Mouse (Mus musculus) embryonic facial prominence, embryonic 15.5 days (tissue): ENCODE measurements at regions not wholly inside any gene's neighbourhood (a gene's known extent, or its start where the extent isn't known, plus 50 kb on each side); places are given as distances from the start of the nearest gene placed in this dataset.

Experiments
- ATAC-seq: fragments of 200-750 bp; cut with Nextera tagmentation; 2 replicates; pipeline ENCODE4 v1.8.0; 2017; ENCODE audit warnings: low read depth, moderate TSS enrichment; ENCODE audit not compliant: insufficient number of reproducible peaks, low FRiP score, low TSS enrichment
- H3K27ac ChIP-seq: fragments of 300-500 bp; sonication (generic); replicated peaks from 2 replicates; pipeline ENCODE4 v1.5.1; 2015; ENCODE audit warnings: mild to moderate bottlenecking, inconsistent platforms
- H3K27me3 ChIP-seq: fragments of 300-500 bp; sonication (generic); 2 replicates; pipeline ENCODE4 v1.6.1; 2015; ENCODE audit warnings: inconsistent platforms
- H3K36me3 ChIP-seq: fragments of 300-500 bp; sonication (generic); 2 replicates; pipeline ENCODE4 v1.6.1; 2015; ENCODE audit warnings: mild to moderate bottlenecking, inconsistent platforms
- H3K4me1 ChIP-seq: fragments of 300-500 bp; sonication (generic); 2 replicates; pipeline ENCODE4 v1.6.1; 2015; ENCODE audit warnings: inconsistent platforms
- H3K4me2 ChIP-seq: fragments of 300-500 bp; sonication (generic); replicated peaks from 2 replicates; pipeline ENCODE4 v1.6.1; 2015; ENCODE audit warnings: mild to moderate bottlenecking, inconsistent platforms
- H3K4me3 ChIP-seq: fragments of 300-500 bp; sonication (generic); replicated peaks from 2 replicates; pipeline ENCODE4 v1.5.1; 2015; ENCODE audit warnings: mild to moderate bottlenecking, inconsistent platforms
- H3K9ac ChIP-seq: fragments of 300-500 bp; sonication (generic); 2 replicates; pipeline ENCODE4 v1.6.1; 2015; ENCODE audit warnings: inconsistent platforms
- H3K9me3 ChIP-seq: fragments of 300-500 bp; sonication (generic); replicated peaks from 2 replicates; pipeline ENCODE4 v1.6.1; 2016; ENCODE audit warnings: inconsistent platforms
- WGBS: fragments of 180-500 bp; shearing (Covaris S2); methylation state at CpG from one replicate; pipeline ENCODE4 v1.1.7; 2015; 5-methylcytosine and 5-hydroxymethylcytosine counted together

DNA sequence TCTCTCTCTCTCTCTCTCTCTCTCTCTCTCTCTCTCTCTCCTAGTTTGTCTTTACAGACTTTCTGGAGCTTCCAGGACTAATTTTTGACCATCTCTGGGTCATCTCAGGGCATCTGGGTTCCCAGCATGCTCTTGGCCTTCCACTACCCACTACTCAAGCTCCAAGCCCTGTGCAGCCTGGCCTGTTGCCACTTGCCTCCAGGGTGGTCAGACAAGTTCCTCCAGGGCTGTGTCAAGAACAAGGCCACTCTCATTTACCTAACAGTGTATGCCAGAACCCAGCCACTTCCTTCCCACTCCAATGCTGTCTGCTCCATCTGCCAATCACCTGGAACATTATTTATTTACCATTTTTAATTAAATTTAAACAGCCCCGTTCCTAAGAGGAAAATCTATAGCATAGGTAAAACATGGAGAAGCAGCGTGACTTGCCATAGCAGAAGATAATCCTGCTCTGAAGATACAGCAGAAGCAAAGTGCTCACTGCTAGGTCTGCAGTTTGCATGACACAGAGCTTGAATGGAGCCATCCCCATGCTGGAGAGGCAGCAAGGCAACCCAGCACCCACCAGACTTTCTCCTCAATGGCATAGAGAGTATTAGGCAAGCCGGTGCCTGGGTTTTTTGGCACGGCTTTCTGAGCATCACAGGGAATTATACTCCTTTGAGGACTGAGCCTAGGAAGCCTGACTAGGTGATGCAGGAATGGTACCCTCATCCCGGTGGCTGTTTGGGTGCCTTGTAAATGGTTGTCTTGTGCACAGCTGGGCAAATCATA lies 54.0 kb downstream of the Foxi1 start:
- no peak overlapping the region for H3K4me2 ChIP-seq
- H3K4me1 ChIP-seq: no peaks in the 10 kb centered on the region
- H3K9ac ChIP-seq: no peak overlapping the region
- 70% methylated on average over 5 of the region's 5 CpGs for WGBS
- no peak for ATAC-seq
- no peak overlapping the region for H3K4me3 ChIP-seq
- no peak overlapping the region for H3K27ac ChIP-seq
- no peaks in the 10 kb centered on the region for H3K9me3 ChIP-seq
- H3K27me3 ChIP-seq: no peaks in the 10 kb centered on the region
- H3K36me3 ChIP-seq: no peaks in the 10 kb centered on the region

DNA sequence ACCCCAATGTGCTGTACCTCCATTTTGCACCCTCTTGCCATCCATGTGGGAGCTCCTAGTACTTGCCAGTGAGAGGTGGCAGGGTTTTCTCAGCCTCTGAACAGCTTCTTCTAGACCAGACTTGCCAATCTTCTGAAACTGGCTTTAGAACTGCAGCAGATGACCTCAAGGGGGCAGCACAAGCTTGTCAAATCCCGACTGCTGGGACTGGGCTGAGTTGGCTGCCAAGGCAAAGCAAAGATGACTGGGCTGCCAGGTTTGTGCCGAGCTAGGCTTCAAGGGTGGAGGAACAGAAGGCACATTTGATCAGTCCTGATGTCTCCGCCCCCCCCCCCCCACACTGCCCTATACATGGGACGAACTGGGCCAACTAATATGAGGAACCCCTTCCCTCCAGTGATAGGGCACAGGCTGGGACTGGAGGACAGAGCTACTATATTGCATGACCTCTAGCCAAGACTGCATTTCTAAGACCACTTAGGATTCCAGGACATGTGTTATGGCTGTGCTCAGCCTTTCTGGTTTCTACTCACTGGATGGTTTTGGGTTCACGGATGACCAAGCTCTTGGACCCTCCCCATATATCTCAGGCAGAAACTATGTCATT lies 51.1 kb upstream of the 4930469K13Rik start:
- no peak overlapping the region for H3K9ac ChIP-seq
- no peaks in the 10 kb centered on the region for H3K4me1 ChIP-seq
- 35% methylated on average over 5 of the region's 5 CpGs for WGBS
- peak; percentile 43 for ATAC-seq
- H3K27ac ChIP-seq: no peak overlapping the region
- no peaks in the 10 kb centered on the region for H3K27me3 ChIP-seq
- no peak overlapping the region for H3K4me3 ChIP-seq
- no peak overlapping the region for H3K4me2 ChIP-seq
- H3K9me3 ChIP-seq: no peaks in the 10 kb centered on the region
- H3K36me3 ChIP-seq: no peaks in the 10 kb centered on the region
